Mouse (Mus musculus): ENCODE results near the gene Map4. TPM values are rescaled to one million over a fixed set of nuclear protein-coding genes. Genes with fewer than 3 reads are reported as not detected.
A peak's percentile ranks its signal among the peaks of the same experiment; 100 is the strongest.

Gene Map4
- polyA plus RNA-seq, 1 experiment from 2014 or later: 69.3 TPM

DNA sequence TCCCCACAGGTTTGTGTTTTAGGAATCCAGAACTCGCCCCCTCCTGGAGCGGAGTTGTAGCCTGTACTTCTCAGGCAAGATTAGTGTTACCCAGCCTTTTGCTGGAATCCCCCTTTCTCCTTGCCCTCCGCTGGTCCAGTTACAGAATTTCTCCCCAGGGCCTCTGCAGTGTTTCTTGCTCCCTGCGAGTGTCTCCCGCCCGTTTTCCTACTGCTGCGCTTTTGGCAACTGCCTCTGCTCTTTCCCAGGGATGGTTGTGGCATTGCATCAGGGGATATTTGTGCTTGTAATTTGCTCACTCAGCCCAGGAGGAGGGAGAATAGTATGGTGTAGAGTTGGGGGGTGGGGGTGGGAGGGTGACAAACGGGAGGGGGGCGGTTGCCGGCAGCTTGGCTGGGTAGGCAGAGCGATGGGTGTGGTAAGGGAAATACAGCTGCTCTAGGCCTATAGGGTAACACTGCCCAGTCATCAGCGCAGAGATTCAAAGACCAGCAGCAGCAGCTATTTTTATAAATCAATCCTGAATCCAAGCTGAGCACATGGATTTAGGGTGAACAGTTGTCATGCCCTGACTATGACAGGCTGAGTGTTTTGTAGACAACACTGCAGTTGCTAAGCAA lies 1.6 kb downstream of the Map4 start:
- Histone ChIP-seq H3K9me3 (replicated peaks) (no peaks in the 10 kb centered on the region), H3K4me3 (peak overlapping the region; percentile 72), H3K4me1 (peaks cover 19% of the 10 kb centered on the region), H3K36me3 (no peaks in the 10 kb centered on the region), H3K27me3 (ENCODE audit: low read depth, poor library complexity, severe bottlenecking) (no peaks in the 10 kb centered on the region), H3K27ac (replicated peaks) (peak overlapping the region; percentile 96)
- 3% methylated on average over 12 of the region's 12 CpGs for WGBS
- DNase-seq (ENCODE audit: low spot score): peak; percentile 39

DNA sequence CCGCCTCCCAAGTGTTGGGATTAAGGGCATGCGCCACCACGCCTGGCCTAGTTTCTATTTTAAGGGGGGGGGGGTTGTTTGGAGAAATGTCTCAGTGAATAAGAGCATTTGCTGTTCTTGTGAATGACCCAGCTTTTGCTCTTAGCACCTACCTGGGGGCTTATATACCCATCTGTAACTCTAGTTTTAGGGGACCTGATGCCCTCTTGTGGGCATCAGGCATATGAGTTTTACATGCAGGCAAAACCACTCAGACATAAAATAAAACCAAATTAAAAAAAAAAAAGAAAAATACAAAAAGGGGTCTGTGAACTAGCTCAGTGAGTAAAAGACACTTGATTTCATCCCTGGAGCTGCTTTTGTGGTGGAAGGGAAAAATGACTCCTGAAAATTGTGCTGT lies 8.1 kb downstream of the Map4 start:
- no peaks in the 10 kb centered on the region for H3K9me3 ChIP-seq (replicated peaks)
- no peak overlapping the region for H3K4me3 ChIP-seq
- H3K36me3 ChIP-seq: no peaks in the 10 kb centered on the region
- H3K4me1 ChIP-seq: no peaks in the 10 kb centered on the region
- H3K27ac ChIP-seq (replicated peaks): no peak overlapping the region
- H3K27me3 ChIP-seq (ENCODE audit: low read depth, poor library complexity, severe bottlenecking): no peaks in the 10 kb centered on the region
- WGBS: 90% methylated on average over 3 of the region's 3 CpGs
- no peak for DNase-seq (ENCODE audit: low spot score)

DNA sequence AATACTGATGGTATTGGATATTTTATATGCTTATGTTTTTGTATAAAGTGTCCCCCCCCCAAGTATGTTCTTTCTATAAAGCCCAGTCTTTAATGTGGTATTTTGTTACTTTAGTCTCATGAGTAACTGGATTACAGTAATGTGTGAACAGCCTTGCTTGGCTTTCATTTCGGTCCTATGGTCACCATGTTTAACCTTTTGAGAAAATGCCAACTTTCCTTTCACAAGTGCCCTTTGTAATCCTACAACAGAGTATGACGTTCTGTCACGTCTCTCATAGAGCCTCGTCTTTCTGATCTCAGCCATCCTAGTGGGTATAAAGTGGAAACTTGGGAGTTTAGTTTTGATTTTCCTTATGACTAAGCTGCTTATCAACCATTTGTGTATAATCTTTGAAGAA lies 11.5 kb downstream of the Map4 start:
- DNase-seq (ENCODE audit: low spot score): no peak
- WGBS: 91% methylated on average over 4 of the region's 4 CpGs
- Histone ChIP-seq H3K4me1 (no peaks in the 10 kb centered on the region), H3K27ac (replicated peaks) (no peak overlapping the region), H3K36me3 (no peaks in the 10 kb centered on the region), H3K27me3 (ENCODE audit: low read depth, poor library complexity, severe bottlenecking) (no peaks in the 10 kb centered on the region), H3K9me3 (replicated peaks) (no peaks in the 10 kb centered on the region), H3K4me3 (no peak overlapping the region)

DNA sequence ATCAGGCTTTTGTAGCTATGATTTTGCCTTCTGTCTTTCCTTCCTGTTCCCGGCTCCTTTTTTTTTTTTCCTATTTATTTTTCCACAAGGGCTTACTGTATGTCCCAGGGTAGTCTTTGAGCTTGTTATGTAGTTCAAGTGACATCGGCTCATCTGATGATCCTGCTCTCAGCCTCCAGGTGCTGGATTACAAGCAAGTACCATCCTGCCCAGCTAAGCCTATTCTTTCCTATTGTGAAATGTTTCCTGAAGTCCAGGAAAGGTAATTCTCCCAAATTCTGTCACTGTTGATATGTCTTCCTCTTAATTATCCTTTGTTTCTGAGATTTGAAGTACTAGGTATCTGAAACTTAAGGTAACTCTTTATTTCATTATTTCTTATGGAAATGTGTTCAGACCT lies 13.5 kb downstream of the Map4 start:
- peaks cover 2% of the 10 kb centered on the region; the same call in 1 of the 2 replicates for H3K36me3 ChIP-seq
- no peak for DNase-seq (ENCODE audit: low spot score)

DNA sequence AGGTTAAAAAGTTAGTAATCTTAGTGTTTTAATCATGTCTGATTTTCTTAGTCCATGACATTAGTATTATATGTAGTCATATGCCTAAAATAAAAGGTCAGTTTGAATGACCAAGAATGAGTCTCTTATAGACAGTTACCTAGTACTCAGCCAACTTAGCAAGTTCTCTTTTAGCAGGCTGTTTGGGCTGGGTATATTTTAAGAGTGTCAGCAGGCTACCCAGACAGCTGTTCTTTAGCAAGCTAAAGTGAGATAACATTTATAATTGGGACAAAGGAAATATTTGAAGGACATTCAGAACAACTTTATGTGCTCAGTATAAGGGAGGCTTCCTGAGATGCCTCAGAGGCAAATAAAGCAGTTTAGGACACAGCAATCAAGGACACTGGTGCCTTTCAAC lies 17.3 kb downstream of the Map4 start:
- Histone ChIP-seq H3K4me3 (no peak overlapping the region), H3K4me1 (no peaks in the 10 kb centered on the region), H3K27me3 (ENCODE audit: low read depth, poor library complexity, severe bottlenecking) (no peaks in the 10 kb centered on the region), H3K36me3 (peaks cover 7% of the 10 kb centered on the region; the same call in 1 of the 2 replicates), H3K9me3 (replicated peaks) (0 out of 2 replicates have a peak, but pooled peaks cover 9% of the 10 kb centered on the region), H3K27ac (replicated peaks) (no peak overlapping the region)
- no peak for DNase-seq (ENCODE audit: low spot score)

More for the DNA sequence above, 13.5 kb downstream of the Map4 start:
- Histone ChIP-seq H3K9me3 (replicated peaks) (no peaks in the 10 kb centered on the region), H3K4me3 (no peak overlapping the region), H3K4me1 (no peaks in the 10 kb centered on the region), H3K27ac (replicated peaks) (no peak overlapping the region), H3K27me3 (ENCODE audit: low read depth, poor library complexity, severe bottlenecking) (no peaks in the 10 kb centered on the region)
- 86% methylated on average over 2 of the region's 2 CpGs for WGBS

DNA sequence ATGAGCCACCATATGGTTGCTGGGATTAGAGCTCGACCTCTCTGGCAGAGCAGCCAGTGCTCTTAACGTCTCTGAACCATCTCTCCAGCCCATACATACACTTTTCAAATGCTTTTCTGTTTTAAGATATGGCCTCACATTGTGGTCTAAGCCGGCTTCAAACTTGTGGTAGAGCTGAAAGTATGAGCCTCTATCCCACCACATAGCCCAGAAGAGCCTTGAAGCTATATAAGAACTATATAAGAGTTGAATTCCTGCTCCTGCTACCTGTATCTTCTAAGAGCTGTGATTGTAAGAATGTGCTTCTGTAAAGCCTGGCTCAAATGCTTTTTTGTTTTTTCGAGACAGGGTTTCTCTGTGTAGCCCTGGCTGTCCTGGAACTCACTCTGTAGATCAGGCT lies 18.5 kb downstream of the Map4 start:
- H3K4me3 ChIP-seq: no peak overlapping the region
- 92% methylated on average over 4 of the region's 4 CpGs for WGBS
- H3K27me3 ChIP-seq (ENCODE audit: low read depth, poor library complexity, severe bottlenecking): no peaks in the 10 kb centered on the region
- no peak overlapping the region for H3K27ac ChIP-seq (replicated peaks)
- no peaks in the 10 kb centered on the region for H3K4me1 ChIP-seq
- peaks cover 7% of the 10 kb centered on the region; the same call in 1 of the 2 replicates for H3K36me3 ChIP-seq
- H3K9me3 ChIP-seq (replicated peaks): 0 out of 2 replicates have a peak, but pooled peaks cover 9% of the 10 kb centered on the region
- DNase-seq (ENCODE audit: low spot score): no peak

DNA sequence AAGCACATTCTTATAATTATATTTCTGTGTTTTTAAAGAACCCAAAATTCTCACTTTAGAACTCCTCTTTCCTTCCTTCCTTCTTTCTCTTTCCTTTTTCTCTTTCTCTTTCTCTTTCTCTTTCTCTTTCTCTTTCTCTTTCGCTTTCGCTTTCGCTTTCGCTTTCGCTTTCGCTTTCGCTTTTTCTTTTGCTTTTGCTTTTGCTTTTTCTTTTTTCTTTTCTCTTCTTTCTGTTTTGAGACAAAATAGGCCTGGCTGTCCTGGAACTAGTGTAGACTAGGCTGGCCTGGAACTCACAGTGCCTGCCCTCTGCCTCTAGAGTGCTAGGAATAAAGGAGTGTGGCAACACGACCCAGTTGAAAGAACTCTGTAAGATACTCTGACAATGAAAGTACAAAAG lies 22.3 kb downstream of the Map4 start:
- DNase-seq (ENCODE audit: low spot score): no peak
- H3K9me3 ChIP-seq (replicated peaks): 0 out of 2 replicates have a peak, but pooled peaks cover 9% of the 10 kb centered on the region
- H3K27me3 ChIP-seq (ENCODE audit: low read depth, poor library complexity, severe bottlenecking): no peaks in the 10 kb centered on the region
- no peaks in the 10 kb centered on the region for H3K4me1 ChIP-seq
- peaks cover 7% of the 10 kb centered on the region; the same call in 1 of the 2 replicates for H3K36me3 ChIP-seq
- WGBS: 92% methylated on average over 8 of the region's 8 CpGs
- no peak overlapping the region for H3K27ac ChIP-seq (replicated peaks)
- H3K4me3 ChIP-seq: no peak overlapping the region

DNA sequence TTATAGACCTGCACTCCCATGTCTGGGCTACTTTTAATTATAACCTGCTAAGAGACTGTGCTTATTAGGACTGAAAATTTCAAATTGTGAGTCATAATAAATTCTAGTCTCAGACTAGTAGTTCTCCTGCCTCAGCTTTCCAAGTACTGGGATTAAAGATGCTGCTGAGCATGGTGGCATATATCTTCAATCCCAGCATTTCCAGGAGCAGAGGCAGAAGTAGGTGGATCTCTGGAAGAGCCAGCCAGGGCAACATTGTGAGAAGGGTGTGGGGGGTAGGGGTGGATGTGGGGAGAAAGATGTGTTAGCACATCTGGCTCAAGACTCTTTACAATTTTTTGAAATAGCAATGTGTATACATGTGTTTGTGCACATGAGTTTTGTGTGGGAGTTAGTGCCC lies 23.4 kb downstream of the Map4 start:
- Histone ChIP-seq H3K4me3 (no peak overlapping the region), H3K4me1 (0 out of 2 replicates have a peak, but pooled peaks cover 2% of the 10 kb centered on the region), H3K36me3 (peaks cover 6% of the 10 kb centered on the region; the same call in 1 of the 2 replicates), H3K27me3 (ENCODE audit: low read depth, poor library complexity, severe bottlenecking) (no peaks in the 10 kb centered on the region), H3K27ac (replicated peaks) (no peak overlapping the region), H3K9me3 (replicated peaks) (0 out of 2 replicates have a peak, but pooled peaks cover 9% of the 10 kb centered on the region)
- DNase-seq (ENCODE audit: low spot score): no peak

DNA sequence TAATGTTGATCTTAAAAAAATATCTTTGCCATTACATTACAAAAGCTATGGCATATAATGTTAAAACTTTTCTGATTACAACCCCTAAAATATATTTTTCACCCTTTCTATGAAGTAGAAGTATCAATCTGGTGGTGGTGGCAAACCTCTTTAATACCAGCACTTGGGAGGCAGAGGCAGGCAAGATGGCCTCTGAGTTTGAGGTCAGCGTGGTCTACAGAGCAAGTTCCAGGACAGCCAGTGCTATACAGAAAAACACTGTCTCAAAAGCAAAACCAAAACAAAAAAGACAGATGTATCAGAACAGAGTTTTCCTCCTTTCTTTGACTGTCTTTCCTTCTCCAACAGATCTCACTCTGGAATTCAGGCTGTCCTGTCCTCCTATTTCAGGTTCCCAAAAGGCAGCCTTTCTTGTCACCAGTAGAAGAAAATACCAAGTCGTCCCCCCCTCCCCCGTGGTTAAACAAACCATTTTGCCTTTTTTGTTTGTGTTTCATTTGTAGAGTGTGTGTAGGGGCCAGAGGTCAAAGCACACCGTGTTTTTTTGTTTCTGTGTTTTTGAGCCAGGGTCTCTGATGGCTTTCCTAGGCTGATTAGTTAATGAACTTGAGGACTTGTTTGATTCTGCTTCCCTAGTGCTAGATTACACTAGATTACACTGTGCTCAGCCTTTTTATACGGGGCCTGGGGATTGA lies 28.3 kb downstream of the Map4 start:
- H3K9me3 ChIP-seq (replicated peaks): no peaks in the 10 kb centered on the region
- H3K27me3 ChIP-seq (ENCODE audit: low read depth, poor library complexity, severe bottlenecking): no peaks in the 10 kb centered on the region
- WGBS: 63% methylated on average over 5 of the region's 5 CpGs
- H3K36me3 ChIP-seq: no peaks in the 10 kb centered on the region
- no peak overlapping the region for H3K27ac ChIP-seq (replicated peaks)
- 0 out of 2 replicates have a peak, but pooled peaks cover 4% of the 10 kb centered on the region for H3K4me1 ChIP-seq
- no peak for DNase-seq (ENCODE audit: low spot score)
- no peak overlapping the region for H3K4me3 ChIP-seq

DNA sequence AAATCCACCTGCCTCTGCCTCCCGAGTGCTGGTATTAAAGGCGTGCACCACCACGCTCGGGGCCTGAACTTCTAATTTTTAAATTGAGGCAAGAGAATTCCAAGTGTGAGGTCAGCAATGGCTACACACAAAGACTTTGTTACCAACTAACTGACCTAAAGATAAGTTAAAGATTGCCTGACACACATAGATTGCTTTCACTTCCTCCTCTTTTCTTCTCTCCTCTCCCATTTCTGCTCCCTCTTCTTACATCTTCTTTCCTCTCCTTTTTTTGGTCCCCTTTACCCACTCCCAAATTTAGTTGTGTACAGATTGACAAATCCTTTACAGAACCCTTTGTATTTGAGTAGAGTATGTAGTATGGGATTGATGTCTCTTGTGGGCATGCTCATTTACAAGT lies 29.3 kb downstream of the Map4 start:
- WGBS: 95% methylated on average over 4 of the region's 4 CpGs
- no peaks in the 10 kb centered on the region for H3K36me3 ChIP-seq

DNA sequence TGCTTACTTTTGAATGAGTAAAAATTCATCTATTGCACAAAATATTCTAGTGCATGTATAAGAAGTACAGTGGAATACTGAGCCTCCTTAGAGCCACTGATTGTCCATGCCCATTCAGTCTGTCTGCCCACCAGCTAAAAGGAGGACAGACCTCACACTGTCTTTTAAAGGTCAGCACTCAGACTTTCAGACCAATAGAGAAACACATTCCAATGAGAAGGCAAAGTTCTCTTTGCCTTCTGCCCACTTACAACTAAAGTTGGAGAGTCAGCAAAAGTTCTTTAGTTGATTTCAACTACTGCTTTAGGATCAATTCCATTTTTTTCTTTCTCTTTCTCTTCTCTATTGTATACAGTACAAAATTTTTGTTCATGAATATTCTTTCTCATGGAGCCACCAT lies 33.5 kb downstream of the Map4 start:
- H3K4me3 ChIP-seq: no peak overlapping the region
- H3K4me1 ChIP-seq: 0 out of 2 replicates have a peak, but pooled peaks cover under 1% of the 10 kb centered on the region
- DNase-seq (ENCODE audit: low spot score): no peak
- H3K36me3 ChIP-seq: no peaks in the 10 kb centered on the region
- no peak overlapping the region for H3K27ac ChIP-seq (replicated peaks)
- no peaks in the 10 kb centered on the region for H3K27me3 ChIP-seq (ENCODE audit: low read depth, poor library complexity, severe bottlenecking)
- no peaks in the 10 kb centered on the region for H3K9me3 ChIP-seq (replicated peaks)

More for the DNA sequence above, 29.3 kb downstream of the Map4 start:
- Histone ChIP-seq H3K4me1 (0 out of 2 replicates have a peak, but pooled peaks cover 4% of the 10 kb centered on the region), H3K27ac (replicated peaks) (no peak overlapping the region), H3K9me3 (replicated peaks) (no peaks in the 10 kb centered on the region), H3K27me3 (ENCODE audit: low read depth, poor library complexity, severe bottlenecking) (no peaks in the 10 kb centered on the region), H3K4me3 (no peak overlapping the region)
- DNase-seq (ENCODE audit: low spot score): no peak

DNA sequence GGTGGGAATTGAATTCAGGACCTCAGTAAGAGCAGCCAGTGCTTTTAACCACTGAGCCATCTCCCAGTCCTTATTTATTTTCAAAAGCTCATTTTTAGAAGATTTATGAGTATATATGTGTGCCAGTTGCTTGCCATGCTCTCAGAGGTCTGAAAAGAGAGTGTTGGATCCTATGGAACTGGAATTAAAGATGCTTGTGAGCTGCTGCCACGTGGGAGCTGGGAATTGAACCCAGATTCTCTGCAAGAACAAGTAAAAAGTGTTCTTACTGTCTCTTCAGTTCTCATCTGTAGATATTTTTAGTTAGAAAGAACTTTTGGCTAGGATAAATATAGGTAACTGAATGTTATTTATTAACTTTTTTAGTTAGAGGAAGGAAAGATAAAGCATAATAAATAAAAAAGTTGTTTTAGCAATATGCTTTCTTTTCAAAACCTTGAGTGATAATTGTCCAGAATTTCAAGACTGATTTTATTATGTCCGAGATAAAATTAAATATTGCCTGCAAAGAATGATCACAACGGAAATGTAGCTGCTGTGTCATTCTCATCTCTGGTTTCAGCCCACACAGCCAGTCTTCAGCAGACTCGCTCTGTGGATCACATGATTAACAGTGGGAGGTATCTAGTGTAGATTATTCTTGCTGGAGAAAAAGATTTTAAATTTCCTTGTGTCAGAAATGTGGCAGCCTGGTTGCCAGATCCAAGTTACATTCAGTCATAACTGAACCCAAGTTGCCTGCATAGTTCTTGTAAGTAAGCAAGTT lies 37.3 kb downstream of the Map4 start:
- Histone ChIP-seq H3K9me3 (replicated peaks) (no peaks in the 10 kb centered on the region), H3K4me3 (no peak overlapping the region), H3K27ac (replicated peaks) (no peak overlapping the region), H3K4me1 (no peaks in the 10 kb centered on the region), H3K36me3 (0 out of 2 replicates have a peak, but pooled peaks cover 5% of the 10 kb centered on the region), H3K27me3 (ENCODE audit: low read depth, poor library complexity, severe bottlenecking) (no peaks in the 10 kb centered on the region)
- no peak for DNase-seq (ENCODE audit: low spot score)
- 85% methylated on average over 4 of the region's 4 CpGs for whole genome bisulfite sequencing

DNA sequence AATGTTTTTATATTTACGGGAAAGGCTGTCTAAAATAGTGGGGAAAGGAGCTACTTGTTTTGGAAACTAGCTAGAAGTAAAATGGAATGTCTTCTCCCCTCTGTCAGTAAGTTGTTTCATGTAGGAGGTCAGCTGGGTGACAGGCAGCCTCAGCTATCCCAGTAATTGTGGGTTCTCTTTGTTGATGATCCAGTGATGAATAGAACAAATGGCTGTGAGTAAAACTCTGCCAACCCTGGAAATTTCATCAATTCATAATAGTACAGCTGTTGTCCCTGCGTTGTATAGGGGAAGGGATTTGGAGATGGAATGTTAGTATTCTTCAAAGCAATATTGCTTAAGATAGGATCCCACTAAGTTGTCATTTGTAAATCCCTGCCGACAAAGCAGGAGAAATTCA lies 37.9 kb downstream of the Map4 start:
- H3K4me1 ChIP-seq: no peaks in the 10 kb centered on the region
- no peak for DNase-seq (ENCODE audit: low spot score)
- H3K27ac ChIP-seq (replicated peaks): no peak overlapping the region
- no peaks in the 10 kb centered on the region for H3K27me3 ChIP-seq (ENCODE audit: low read depth, poor library complexity, severe bottlenecking)
- H3K4me3 ChIP-seq: no peak overlapping the region
- H3K36me3 ChIP-seq: 0 out of 2 replicates have a peak, but pooled peaks cover 5% of the 10 kb centered on the region
- 90% methylated on average over 3 of the region's 3 CpGs for WGBS
- H3K9me3 ChIP-seq (replicated peaks): no peaks in the 10 kb centered on the region
